Mouse (Mus musculus): ENCODE measurements around the gene Pcnp. TPM values are rescaled to one million over a fixed set of nuclear protein-coding genes. Genes with fewer than 3 reads are reported as not detected.
A peak's percentile ranks its signal among the peaks of the same experiment; 100 is the strongest.
"Not testable (repeated sequence)": the region's sequence is repeated elsewhere in the genome, so short reads cannot be mapped to it uniquely, and the experiment has no call there.

Gene Pcnp
- 122 and 128 TPM in 2 replicates for polyA plus RNA-seq (2015; fragmentation: Nextera tagmentation; extraction: Ambion mirVana)

DNA sequence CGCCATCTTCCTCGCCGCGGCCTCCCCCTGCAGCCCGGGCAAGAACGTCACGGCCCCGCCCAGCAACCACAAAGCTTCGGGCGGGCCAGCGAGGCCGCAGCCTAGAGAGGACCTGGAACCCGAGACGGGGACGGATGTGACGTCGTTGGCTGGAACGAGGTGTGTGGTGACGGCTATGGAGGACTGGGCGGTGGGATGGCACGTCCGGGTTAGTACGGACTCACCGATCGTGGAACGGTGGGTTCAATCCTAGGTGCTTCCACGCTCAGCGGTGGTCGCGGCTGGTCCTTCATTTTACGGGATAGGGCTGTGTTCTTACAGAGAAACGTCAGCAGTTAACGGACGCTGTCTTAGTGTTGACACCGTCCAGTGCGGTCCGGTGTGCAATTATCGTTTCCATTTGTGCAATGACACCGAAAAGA, at the start of gene Pcnp:
Pcnp (minus strand) TSS at position 79 of the 422 bp plus-strand sequence.
- Histone ChIP-seq H3K9ac (ENCODE audit: low read length) (peak within 1 kb of the TSS; percentile 98), H3K4me1 (replicated peaks; ENCODE audit: control insufficient read depth, insufficient read depth) (peaks cover 3% of the 10 kb centered on the region; the same call in 1 of the 2 replicates), H3K9me3 (ENCODE audit: control insufficient read depth, low read length) (no peaks in the 10 kb centered on the region), H3K27me3 (ENCODE audit: control insufficient read depth, insufficient read depth, low read length) (no peaks in the 10 kb centered on the region), H3K27ac (replicated peaks) (peak within 1 kb of the TSS; percentile 97), H3K4me2 (replicated peaks; ENCODE audit: low read depth) (peak within 1 kb of the TSS; percentile 59), H3K36me3 (ENCODE audit: control insufficient read depth, insufficient read depth, low read length) (no peaks in the 10 kb centered on the region; the same call in 1 of the 2 replicates), H3K4me3 (ENCODE audit: low read depth, low read length) (peak within 1 kb of the TSS; percentile 88)
- peak; percentile 98 for DNase-seq (ENCODE audit: low spot score)
- WGBS, result under 1% methylated on average over 39 of the region's 39 CpGs
- peak; percentile 100 for ATAC-seq (ENCODE audit: low FRiP score, low TSS enrichment)
- no peak for TF ChIP-seq EP300 (optimal IDR thresholded peaks at IDR 0.05)
- TF ChIP-seq CTCF (IDR thresholded peaks at IDR 0.05; ENCODE audit: low read depth), result no peak

DNA sequence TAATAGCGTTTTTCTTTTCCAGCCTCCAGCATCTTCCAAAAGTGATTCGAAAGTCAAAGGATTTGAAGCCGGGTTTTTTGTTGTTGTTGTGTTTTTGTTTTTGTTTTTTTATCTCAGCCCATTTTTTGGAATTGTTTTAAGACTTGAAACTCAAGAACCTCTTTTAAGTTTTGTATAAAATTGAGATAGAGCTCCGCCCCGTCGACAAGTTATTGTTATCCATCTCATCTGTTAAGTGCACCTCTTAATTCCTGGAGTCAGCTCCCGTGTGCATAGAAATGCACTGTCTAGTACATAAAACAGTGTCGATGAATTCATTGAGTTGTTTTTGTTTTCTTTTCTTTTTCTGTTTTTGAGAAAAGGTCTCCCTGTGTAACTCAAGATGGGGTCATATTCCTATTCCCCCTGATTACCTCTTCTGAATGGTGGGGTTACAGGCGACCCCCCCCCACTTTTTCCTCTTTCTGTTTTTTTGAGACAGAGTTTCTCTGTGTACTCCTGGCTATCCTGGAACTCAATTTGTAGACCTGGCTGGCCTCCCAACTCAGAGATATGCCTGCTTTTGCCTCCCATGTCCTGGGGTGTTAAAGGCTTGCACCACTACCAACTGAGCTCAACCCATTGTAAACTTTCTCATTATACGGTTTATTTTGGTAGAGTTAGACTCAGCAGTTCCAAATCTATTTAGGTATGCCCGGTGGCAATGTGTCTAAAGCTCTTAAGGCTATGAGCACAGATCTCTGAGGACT, 46.8 kb upstream of the Pcnp start:
- H3K27me3 ChIP-seq (ENCODE audit: control insufficient read depth, insufficient read depth, low read length), result no peaks in the 10 kb centered on the region
- no peaks in the 10 kb centered on the region for H3K36me3 ChIP-seq (ENCODE audit: control insufficient read depth, insufficient read depth, low read length)
- H3K9ac ChIP-seq (ENCODE audit: low read length), result peak overlapping the region; percentile 61
- peak overlapping the region; percentile 55 for H3K4me2 ChIP-seq (replicated peaks; ENCODE audit: low read depth)
- H3K4me1 ChIP-seq (replicated peaks; ENCODE audit: control insufficient read depth, insufficient read depth), result no peaks in the 10 kb centered on the region
- no peak for DNase-seq (ENCODE audit: low spot score)
- no peaks in the 10 kb centered on the region for H3K9me3 ChIP-seq (ENCODE audit: control insufficient read depth, low read length)
- 10% methylated on average over 11 of the region's 11 CpGs for WGBS
- TF ChIP-seq EP300 (optimal IDR thresholded peaks at IDR 0.05) (no peak), CTCF (IDR thresholded peaks at IDR 0.05; ENCODE audit: low read depth) (no peak)
- ATAC-seq (ENCODE audit: low FRiP score, low TSS enrichment), result no peak
- peak overlapping the region; percentile 54 for H3K4me3 ChIP-seq (ENCODE audit: low read depth, low read length)
- peak overlapping the region; percentile 91 for H3K27ac ChIP-seq (replicated peaks)

DNA sequence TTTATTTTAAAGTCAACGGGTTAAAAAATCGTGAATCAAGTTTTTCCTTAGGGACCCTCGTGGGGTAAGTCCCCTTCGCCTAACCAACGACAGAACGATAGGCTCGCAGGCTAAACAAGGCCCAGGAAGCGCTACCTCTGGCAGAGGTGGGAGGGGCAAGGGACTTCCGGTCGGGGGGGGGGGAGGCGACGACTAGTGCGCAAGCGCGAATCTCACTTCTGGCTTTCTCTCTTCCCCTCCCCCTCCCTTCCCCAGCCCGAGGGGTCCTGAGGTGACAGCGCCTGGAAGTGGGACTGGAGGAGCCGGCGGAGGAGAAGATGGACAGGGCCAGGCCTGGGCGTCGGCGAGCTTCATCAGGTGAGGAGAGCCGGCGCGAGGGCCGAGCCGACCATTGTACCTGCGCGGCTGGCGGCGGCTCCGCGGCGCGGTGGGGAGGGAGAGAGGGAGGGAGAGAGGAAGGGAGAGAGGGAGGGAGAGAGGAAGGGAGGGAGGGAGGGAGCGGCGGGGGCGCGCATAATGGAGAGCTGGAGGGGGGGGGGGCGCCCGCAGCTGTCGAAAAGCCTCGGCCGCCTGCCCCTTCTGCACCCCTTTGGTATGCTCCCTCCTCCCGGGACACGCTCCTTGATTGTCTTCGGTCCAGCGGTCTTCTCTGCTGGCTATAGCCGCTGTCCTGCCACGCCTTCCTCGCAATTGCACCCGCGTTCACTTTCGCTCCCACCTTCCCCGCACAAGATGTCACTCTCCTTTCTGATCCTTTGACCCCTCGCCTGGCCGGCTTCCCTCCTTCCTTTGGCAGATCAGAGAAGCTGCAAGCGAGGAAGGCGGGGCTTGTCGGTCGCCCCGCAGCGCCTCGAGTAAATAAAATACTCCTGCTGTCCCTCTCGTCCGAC, 45.9 kb upstream of the Pcnp start:
- Histone ChIP-seq H3K27me3 (ENCODE audit: control insufficient read depth, insufficient read depth, low read length) (no peaks in the 10 kb centered on the region), H3K4me3 (ENCODE audit: low read depth, low read length) (peak overlapping the region; percentile 54), H3K27ac (replicated peaks) (peak overlapping the region; percentile 91), H3K36me3 (ENCODE audit: control insufficient read depth, insufficient read depth, low read length) (no peaks in the 10 kb centered on the region), H3K4me2 (replicated peaks; ENCODE audit: low read depth) (peak overlapping the region; percentile 55), H3K9ac (ENCODE audit: low read length) (peak overlapping the region; percentile 61), H3K9me3 (ENCODE audit: control insufficient read depth, low read length) (no peaks in the 10 kb centered on the region), H3K4me1 (replicated peaks; ENCODE audit: control insufficient read depth, insufficient read depth) (no peaks in the 10 kb centered on the region)
- TF ChIP-seq EP300 (optimal IDR thresholded peaks at IDR 0.05), result no peak
- no peak for TF ChIP-seq CTCF (IDR thresholded peaks at IDR 0.05; ENCODE audit: low read depth)
- peak; percentile 92 for DNase-seq (ENCODE audit: low spot score)
- peak; percentile 91 for ATAC-seq (ENCODE audit: low FRiP score, low TSS enrichment)
- under 1% methylated on average over 39 of the region's 66 CpGs for WGBS

DNA sequence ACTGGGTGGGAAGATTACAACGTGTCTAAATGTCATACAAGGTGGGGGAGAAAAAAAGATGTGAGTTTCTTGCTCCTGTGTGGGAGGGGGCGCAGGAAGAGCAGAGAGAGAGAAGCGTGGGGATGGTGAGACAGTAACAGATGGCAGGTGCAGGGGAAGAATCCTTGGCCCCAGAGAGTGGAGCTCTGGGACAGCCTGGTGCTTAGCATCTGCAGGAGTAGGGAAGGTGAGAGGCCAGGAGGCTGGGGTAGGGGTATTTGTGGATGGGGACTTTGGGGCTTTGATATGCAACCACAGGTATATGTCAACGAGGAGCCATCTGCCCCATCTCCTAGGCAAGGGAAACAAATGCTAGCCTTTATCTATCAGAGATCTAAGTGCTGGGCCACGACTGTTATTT, 45.0 kb upstream of the Pcnp start:
- DNase-seq (ENCODE audit: low spot score) (no peak), ATAC-seq (ENCODE audit: low FRiP score, low TSS enrichment) (no peak)
- no peak overlapping the region for H3K9ac ChIP-seq (ENCODE audit: low read length)
- H3K4me3 ChIP-seq (ENCODE audit: low read depth, low read length), result no peak overlapping the region
- no peak for TF ChIP-seq EP300 (optimal IDR thresholded peaks at IDR 0.05)
- no peak for TF ChIP-seq CTCF (IDR thresholded peaks at IDR 0.05; ENCODE audit: low read depth)
- no peak overlapping the region for H3K4me2 ChIP-seq (replicated peaks; ENCODE audit: low read depth)
- H3K9me3 ChIP-seq (ENCODE audit: control insufficient read depth, low read length), result no peaks in the 10 kb centered on the region
- no peaks in the 10 kb centered on the region for H3K4me1 ChIP-seq (replicated peaks; ENCODE audit: control insufficient read depth, insufficient read depth)
- no peak overlapping the region for H3K27ac ChIP-seq (replicated peaks)
- no peaks in the 10 kb centered on the region for H3K27me3 ChIP-seq (ENCODE audit: control insufficient read depth, insufficient read depth, low read length)
- 75% methylated on average over 5 of the region's 5 CpGs for WGBS
- H3K36me3 ChIP-seq (ENCODE audit: control insufficient read depth, insufficient read depth, low read length), result no peaks in the 10 kb centered on the region

DNA sequence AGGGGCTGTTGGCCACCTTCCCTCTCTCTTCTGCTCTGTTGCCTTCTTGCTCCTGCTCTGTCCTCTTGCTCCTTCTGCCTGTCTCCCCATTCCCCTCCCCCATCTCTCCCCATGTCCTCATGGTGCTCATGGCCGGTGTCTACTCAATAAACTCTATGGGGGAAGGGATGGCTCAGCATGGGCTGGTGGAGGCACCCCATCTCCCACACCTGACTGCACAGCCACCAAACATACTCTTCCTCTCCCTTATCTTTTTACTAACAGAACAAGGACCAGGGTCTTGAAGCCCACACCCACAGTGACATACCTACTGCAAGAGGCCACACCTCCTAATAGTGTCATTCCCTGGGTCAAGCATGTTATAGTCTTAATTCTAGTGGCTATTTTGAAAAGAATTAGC, 44.6 kb upstream of the Pcnp start:
- H3K9me3 ChIP-seq (ENCODE audit: control insufficient read depth, low read length), result no peaks in the 10 kb centered on the region
- H3K4me1 ChIP-seq (replicated peaks; ENCODE audit: control insufficient read depth, insufficient read depth), result no peaks in the 10 kb centered on the region
- no peak overlapping the region for H3K4me2 ChIP-seq (replicated peaks; ENCODE audit: low read depth)
- H3K27ac ChIP-seq (replicated peaks), result no peak overlapping the region
- no peak overlapping the region for H3K4me3 ChIP-seq (ENCODE audit: low read depth, low read length)
- 94% methylated on average over 1 of the region's 1 CpGs for WGBS
- no peaks in the 10 kb centered on the region for H3K27me3 ChIP-seq (ENCODE audit: control insufficient read depth, insufficient read depth, low read length)
- no peaks in the 10 kb centered on the region for H3K36me3 ChIP-seq (ENCODE audit: control insufficient read depth, insufficient read depth, low read length)
- H3K9ac ChIP-seq (ENCODE audit: low read length), result no peak overlapping the region
- DNase-seq (ENCODE audit: low spot score) (no peak), ATAC-seq (ENCODE audit: low FRiP score, low TSS enrichment) (no peak)
- TF ChIP-seq CTCF (IDR thresholded peaks at IDR 0.05; ENCODE audit: low read depth) (no peak), EP300 (optimal IDR thresholded peaks at IDR 0.05) (no peak)

DNA sequence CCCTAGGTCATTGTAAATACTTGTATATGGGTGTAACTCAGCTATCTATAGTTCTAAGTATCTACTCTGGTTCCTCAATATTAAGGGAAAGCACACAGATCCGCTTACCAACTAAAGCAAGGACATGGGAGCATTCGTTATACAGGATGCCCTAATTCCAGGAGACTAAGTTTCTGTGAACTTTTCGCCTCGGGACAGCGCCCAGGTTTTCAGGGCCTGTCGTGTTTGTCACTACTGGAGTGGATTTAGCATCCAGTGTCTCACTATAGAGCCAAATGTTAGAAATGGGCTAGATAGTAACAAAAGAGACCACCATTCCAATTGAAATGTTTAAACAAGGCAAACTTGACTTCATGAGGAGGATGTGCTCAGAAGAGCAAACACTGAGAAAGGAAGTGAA, 43.6 kb upstream of the Pcnp start:
- H3K4me1 ChIP-seq (replicated peaks; ENCODE audit: control insufficient read depth, insufficient read depth); H3K9ac ChIP-seq (ENCODE audit: low read length); H3K4me3 ChIP-seq (ENCODE audit: low read depth, low read length); H3K4me2 ChIP-seq (replicated peaks; ENCODE audit: low read depth); DNase-seq (ENCODE audit: low spot score); ATAC-seq (ENCODE audit: low FRiP score, low TSS enrichment); H3K9me3 ChIP-seq (ENCODE audit: control insufficient read depth, low read length); H3K27ac ChIP-seq (replicated peaks); H3K36me3 ChIP-seq (ENCODE audit: control insufficient read depth, insufficient read depth, low read length); H3K27me3 ChIP-seq (ENCODE audit: control insufficient read depth, insufficient read depth, low read length): not testable (repeated sequence)
- 87% methylated on average over 6 of the region's 6 CpGs for WGBS
